Comparison of ENCODE assay signal across 8 mouse cellular contexts in the genomic region with DNA sequence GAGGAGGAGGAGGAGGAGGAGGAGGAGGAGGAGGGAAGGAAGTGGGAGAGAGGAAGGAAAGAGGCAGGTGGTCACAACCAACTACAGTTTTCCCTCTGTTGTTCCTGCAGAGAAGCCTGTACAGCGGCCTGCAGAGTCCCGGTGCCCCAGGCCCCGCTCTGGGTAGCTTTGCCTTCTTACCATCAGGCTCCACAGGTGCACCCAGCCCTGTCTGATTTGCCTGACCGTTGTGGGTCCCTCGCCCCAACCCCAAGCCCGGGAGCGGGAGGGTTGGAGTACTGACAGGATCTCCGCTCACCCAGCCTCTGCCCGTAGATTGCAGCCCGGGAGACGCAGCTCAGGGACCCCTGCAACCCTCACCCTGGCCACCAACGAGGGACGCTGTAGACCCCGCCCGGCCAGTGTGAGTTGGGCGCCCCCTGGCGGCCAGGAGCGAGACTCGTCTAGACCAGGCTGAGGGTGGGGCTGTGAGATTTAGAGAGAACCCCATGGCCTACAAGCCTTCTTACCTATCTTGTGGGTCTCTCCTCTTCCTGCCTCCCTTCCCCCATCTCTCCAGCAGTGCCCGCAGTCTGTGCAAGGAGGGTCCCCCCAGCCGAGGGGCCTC. TPM values are rescaled to one million over a fixed set of nuclear protein-coding genes. Genes with fewer than 3 reads are reported as not detected.
DNase-seq lines count a peak whose midpoint lies in the region; ATAC-seq and TF ChIP-seq lines count a peak whose summit lies in the region.

No protein-coding gene starts in this region.

- DNase-seq in CH12.LX (ENCODE audit: extremely low read depth) = no peak
- DNase-seq in brain, adult 2 months (ENCODE audit: low read depth, low spot score) = peak; percentile 57
- DNase-seq in kidney, postnatal 14 days = peak; percentile 63
- DNase-seq in lung, embryonic 14.5 days = peak; percentile 87
- DNase-seq in thymus, postnatal 10 days (ENCODE audit: low spot score in 2 of 2) = peak; percentile 76 to 90

- H3K36me3 ChIP-seq in CH12.LX (replicated peaks in 1 of 2; ENCODE audit: control insufficient read depth in 1 of 2, insufficient read depth in 1 of 2, low read length in 1 of 2) = peaks cover 60 to 77% of the 10 kb centered on the region in 2 experiments
- H3K36me3 ChIP-seq in embryonic facial prominence, embryonic 15.5 days = no peaks in the 10 kb centered on the region
- no peaks in the 10 kb centered on the region for H3K36me3 ChIP-seq in heart, embryonic 13.5 days
- H3K36me3 ChIP-seq in lung, embryonic 14.5 days (ENCODE audit: insufficient read depth) = no peaks in the 10 kb centered on the region

- no peak for TF ChIP-seq EP300 in CH12.LX (IDR thresholded peaks at IDR 0.05; ENCODE audit: low read length)

- ATAC-seq in embryonic facial prominence, embryonic 15.5 days (ENCODE audit: insufficient number of reproducible peaks, low FRiP score, low TSS enrichment, low read depth) = peak; percentile 74
- ATAC-seq in heart, embryonic 13.5 days (ENCODE audit: extremely low read depth, insufficient number of reproducible peaks, low FRiP score, low TSS enrichment) = no peak; the same call in 1 of the 2 replicates
- peak; percentile 80 for ATAC-seq in lung, embryonic 14.5 days (ENCODE audit: insufficient read depth)
- ATAC-seq in neutrophil, adult 5-6 weeks (ENCODE audit: extremely low read depth, insufficient number of reproducible peaks, low FRiP score, poor library complexity, severe bottlenecking) = peak; percentile 78

- TF ChIP-seq RAD21 in CH12.LX (IDR thresholded peaks at IDR 0.05; ENCODE audit: low read depth, low read length) = peak; percentile 81

- no peaks in the 10 kb centered on the region for H3K9me3 ChIP-seq in CH12.LX (replicated peaks; ENCODE audit: low read length)
- H3K9me3 ChIP-seq in embryonic facial prominence, embryonic 15.5 days (replicated peaks) = no peaks in the 10 kb centered on the region
- H3K9me3 ChIP-seq in heart, embryonic 13.5 days = no peaks in the 10 kb centered on the region
- no peaks in the 10 kb centered on the region for H3K9me3 ChIP-seq in lung, embryonic 14.5 days (ENCODE audit: low read depth, low read length)

- no peak overlapping the region for H3K4me3 ChIP-seq in CH12.LX (replicated peaks in 1 of 3; ENCODE audit: low read depth in 2 of 3, low read length in 2 of 3, poor library complexity in 1 of 3)
- peak overlapping the region; percentile 28 for H3K4me3 ChIP-seq in embryonic facial prominence, embryonic 15.5 days (replicated peaks)
- H3K4me3 ChIP-seq in heart, embryonic 13.5 days = peak overlapping the region; percentile 38
- H3K4me3 ChIP-seq in lung, embryonic 14.5 days (ENCODE audit: low read depth, low read length) = no peak overlapping the region; the same call in 1 of the 2 replicates

- peaks cover 27% of the 10 kb centered on the region for H3K79me2 ChIP-seq in CH12.LX (replicated peaks; ENCODE audit: control insufficient read depth, extremely low read depth, insufficient read depth, poor library complexity, severe bottlenecking)

- dilution Hi-C loops in CH12.LX (cut with MboI; ENCODE audit: extremely low pct_ligation_motif_present, extremely low pct_unique_long_range_greater_than_20kb, low sequenced_read_pairs) = no loop called here

- peaks cover 41 to 99% of the 10 kb centered on the region in 2 experiments for H3K4me1 ChIP-seq in CH12.LX (ENCODE audit: control insufficient read depth in 1 of 2, insufficient read depth in 2 of 2)
- H3K4me1 ChIP-seq in embryonic facial prominence, embryonic 15.5 days = peaks cover 8% of the 10 kb centered on the region
- peaks cover 13% of the 10 kb centered on the region for H3K4me1 ChIP-seq in heart, embryonic 13.5 days
- no peaks in the 10 kb centered on the region for H3K4me1 ChIP-seq in lung, embryonic 14.5 days (ENCODE audit: insufficient read depth)

- TF ChIP-seq CTCF in CH12.LX (conservative IDR thresholded peaks at IDR 0.05 in 1 of 2, IDR thresholded peaks at IDR 0.05 in 1 of 2; ENCODE audit: low read depth in 2 of 2, low read length in 2 of 2) = peak; percentile 58 to 93; a peak in 3 of 4 replicates
- peak; percentile 99 for TF ChIP-seq CTCF in lung, embryonic 14.5 days (IDR thresholded peaks at IDR 0.05; ENCODE audit: low read depth)

- 2% methylated on average over 21 of the region's 21 CpGs for WGBS in embryonic facial prominence, embryonic 15.5 days
- WGBS in heart, embryonic 13.5 days = 3% methylated on average over 20 of the region's 21 CpGs
- WGBS in lung, embryonic 14.5 days = 5% methylated on average over 21 of the region's 21 CpGs

- H3K27me3 ChIP-seq in CH12.LX (replicated peaks) = no peaks in the 10 kb centered on the region
- H3K27me3 ChIP-seq in embryonic facial prominence, embryonic 15.5 days = peaks cover 10% of the 10 kb centered on the region; the same call in 1 of the 2 replicates
- peaks cover 58% of the 10 kb centered on the region for H3K27me3 ChIP-seq in heart, embryonic 13.5 days (replicated peaks)
- peaks cover 16% of the 10 kb centered on the region for H3K27me3 ChIP-seq in lung, embryonic 14.5 days (ENCODE audit: insufficient read depth, low read length)

- TF ChIP-seq POLR2A in CH12.LX (IDR thresholded peaks at IDR 0.05; ENCODE audit: low read depth, low read length) = no peak

- H3K9ac ChIP-seq in CH12.LX (ENCODE audit: insufficient read depth, low read depth) = no peak overlapping the region
- peak overlapping the region; percentile 18 for H3K9ac ChIP-seq in embryonic facial prominence, embryonic 15.5 days
- peak overlapping the region; percentile 66 for H3K9ac ChIP-seq in heart, embryonic 13.5 days
- H3K9ac ChIP-seq in lung, embryonic 14.5 days = peak overlapping the region; percentile 20; the same call in 1 of the 2 replicates

- H3K4me2 ChIP-seq in CH12.LX (ENCODE audit: insufficient read depth, low read depth, poor library complexity, severe bottlenecking) = no peak overlapping the region
- peak overlapping the region; percentile 52 for H3K4me2 ChIP-seq in embryonic facial prominence, embryonic 15.5 days (replicated peaks)
- peak overlapping the region; percentile 69 for H3K4me2 ChIP-seq in heart, embryonic 13.5 days
- H3K4me2 ChIP-seq in lung, embryonic 14.5 days = peak overlapping the region; percentile 53

- in situ Hi-C loops in CH12.LX (cut with MboI; ENCODE audit: low pct_ligation_motif_present, low pct_unique_long_range_greater_than_20kb, low sequenced_read_pairs) = loop anchor here (5.0 kb wide), 1 partner anchor 34 kb away; the partner anchor contains the start of gene Nr2c2ap

- H3K27ac ChIP-seq in CH12.LX (ENCODE audit: insufficient read depth, low read depth) = no peak overlapping the region
- no peak overlapping the region for H3K27ac ChIP-seq in embryonic facial prominence, embryonic 15.5 days (replicated peaks)
- H3K27ac ChIP-seq in heart, embryonic 13.5 days (replicated peaks) = no peak overlapping the region
- no peak overlapping the region for H3K27ac ChIP-seq in lung, embryonic 14.5 days (ENCODE audit: low read depth)

TF ChIP-seq in CH12.LX, 34 proteins besides CTCF, POLR2A, EP300 and RAD21 (continues in another document):
- TF ChIP-seq RCOR1 (conservative IDR thresholded peaks at IDR 0.05; ENCODE audit: low read depth, low read length) = no peak
- TF ChIP-seq IRF4 (IDR thresholded peaks at IDR 0.05; ENCODE audit: low read depth, low read length) = peak; percentile 26; the same call in 1 of the 2 replicates

RNA-seq across cellular contexts. Expression of gene Tmem161a, which starts 5.5 kb away (rescaled TPM):
- 54.2 and 65.0 TPM in 2 replicates for total RNA-seq in CH12.LX (2012; rRNA removed)
- 68.2 and 73.6 TPM in 2 replicates for total RNA-seq in CH12.LX (2014; rRNA removed)
- 42.3 and 48.5 TPM in 2 replicates for polyA plus RNA-seq in CH12.LX (2012; ENCODE audit: insufficient read length, low read depth)
- 76.4 and 77.3 TPM in 2 replicates for polyA plus RNA-seq in embryonic facial prominence, embryonic 15.5 days (2015; fragmentation: Nextera tagmentation; extraction: Ambion mirVana)
- 91.8 and 104 TPM in 2 replicates for polyA plus RNA-seq in heart, embryonic 13.5 days (2015; fragmentation: Nextera tagmentation; extraction: Ambion mirVana)
- polyA plus RNA-seq in lung, embryonic 14.5 days (2014; fragmentation: Nextera tagmentation; extraction: Ambion mirVana) = 49.1 and 50.5 TPM in 2 replicates
- 6.8 and 15.2 TPM in 2 replicates for total RNA-seq in neutrophil, adult 5-6 weeks (2017)

RNA-seq across cellular contexts. Expression of gene Mef2b, which starts 27.1 kb away (rescaled TPM):
- 194 and 232 TPM in 2 replicates for total RNA-seq in CH12.LX (2012; rRNA removed)
- total RNA-seq in CH12.LX (2014; rRNA removed) = 60.1 and 61.0 TPM in 2 replicates
- polyA plus RNA-seq in CH12.LX (2012; ENCODE audit: insufficient read length, low read depth) = 130 and 168 TPM in 2 replicates
- 9.1 and 12.4 TPM in 2 replicates for polyA plus RNA-seq in embryonic facial prominence, embryonic 15.5 days (2015; fragmentation: Nextera tagmentation; extraction: Ambion mirVana)
- 0.15 and 0.40 TPM in 2 replicates for polyA plus RNA-seq in heart, embryonic 13.5 days (2015; fragmentation: Nextera tagmentation; extraction: Ambion mirVana)
- polyA plus RNA-seq in lung, embryonic 14.5 days (2014; fragmentation: Nextera tagmentation; extraction: Ambion mirVana) = 0.26 and 0.28 TPM in 2 replicates
- total RNA-seq in neutrophil, adult 5-6 weeks (2017) = 0.70 and 0.86 TPM in 2 replicates

RNA-seq across cellular contexts. Expression of gene Borcs8, which starts 27.3 kb away (rescaled TPM):
- total RNA-seq in CH12.LX (2012; rRNA removed) (56.4 and 63.9 TPM in 2 replicates), CH12.LX (2014; rRNA removed) (22.2 and 28.7 TPM in 2 replicates)
- polyA plus RNA-seq in CH12.LX (2012; ENCODE audit: insufficient read length, low read depth) = 44.0 and 45.8 TPM in 2 replicates
- polyA plus RNA-seq in embryonic facial prominence, embryonic 15.5 days (2015; fragmentation: Nextera tagmentation; extraction: Ambion mirVana) = 55.3 and 65.4 TPM in 2 replicates
- polyA plus RNA-seq in heart, embryonic 13.5 days (2015; fragmentation: Nextera tagmentation; extraction: Ambion mirVana) = 36.1 and 40.0 TPM in 2 replicates
- polyA plus RNA-seq in lung, embryonic 14.5 days (2014; fragmentation: Nextera tagmentation; extraction: Ambion mirVana) = 42.5 and 45.7 TPM in 2 replicates
- total RNA-seq in neutrophil, adult 5-6 weeks (2017) = 55.7 and 63.4 TPM in 2 replicates

RNA-seq across cellular contexts. Expression of gene Rfxank, which starts 27.7 kb away (rescaled TPM):
- total RNA-seq in CH12.LX (2012; rRNA removed) (13.8 and 17.2 TPM in 2 replicates), CH12.LX (2014; rRNA removed) (10.5 and 13.4 TPM in 2 replicates)
- polyA plus RNA-seq in CH12.LX (2012; ENCODE audit: insufficient read length, low read depth) = 9.5 and 12.3 TPM in 2 replicates
- polyA plus RNA-seq in embryonic facial prominence, embryonic 15.5 days (2015; fragmentation: Nextera tagmentation; extraction: Ambion mirVana) = 18.9 and 22.2 TPM in 2 replicates
- 15.1 and 17.0 TPM in 2 replicates for polyA plus RNA-seq in heart, embryonic 13.5 days (2015; fragmentation: Nextera tagmentation; extraction: Ambion mirVana)
- 17.3 TPM in 2 replicates for polyA plus RNA-seq in lung, embryonic 14.5 days (2014; fragmentation: Nextera tagmentation; extraction: Ambion mirVana)
- 17.1 and 18.7 TPM in 2 replicates for total RNA-seq in neutrophil, adult 5-6 weeks (2017)

RNA-seq across cellular contexts. Expression of gene Nr2c2ap, which starts 35.5 kb away (rescaled TPM):
- total RNA-seq in CH12.LX (2012; rRNA removed) = 22.7 and 27.4 TPM in 2 replicates
- 15.6 and 16.4 TPM in 2 replicates for total RNA-seq in CH12.LX (2014; rRNA removed)
- polyA plus RNA-seq in CH12.LX (2012; ENCODE audit: insufficient read length, low read depth) = 61.3 and 71.3 TPM in 2 replicates
- polyA plus RNA-seq in embryonic facial prominence, embryonic 15.5 days (2015; fragmentation: Nextera tagmentation; extraction: Ambion mirVana) = 33.0 and 33.3 TPM in 2 replicates
- 30.5 and 34.3 TPM in 2 replicates for polyA plus RNA-seq in heart, embryonic 13.5 days (2015; fragmentation: Nextera tagmentation; extraction: Ambion mirVana)
- polyA plus RNA-seq in lung, embryonic 14.5 days (2014; fragmentation: Nextera tagmentation; extraction: Ambion mirVana) = 23.1 and 25.2 TPM in 2 replicates
- 4.7 and 5.2 TPM in 2 replicates for total RNA-seq in neutrophil, adult 5-6 weeks (2017)

Comparison
In these comparisons a context has a peak if more than half of its experiments do, and no peak if none do; other contexts are left out.
1. H3K4me3 ChIP-seq: peak in embryonic facial prominence, embryonic 15.5 days (single experiment) and heart, embryonic 13.5 days (single experiment); none in CH12.LX (0 of 3) and lung, embryonic 14.5 days (single experiment).